Mouse (Mus musculus) heart, embryonic 12.5 days (tissue): Measurements from ENCODE around the gene Klrd1. TPM values are rescaled to one million over a fixed set of nuclear protein-coding genes. Genes with fewer than 3 reads are reported as not detected.
"Not testable (repeated sequence)": the region's sequence is repeated elsewhere in the genome, so short reads cannot be mapped to it uniquely, and the experiment has no call there.

Source experiments
- ATAC-seq: fragments of 200-750 bp; cut with Nextera tagmentation; 2 replicates; pipeline ENCODE4 v1.8.0; 2017; ENCODE audit warnings: moderate TSS enrichment, moderate library complexity; ENCODE audit not compliant: insufficient number of reproducible peaks, low FRiP score
- H3K27ac ChIP-seq: fragments of 300-500 bp; sonication (generic); 2 replicates; pipeline ENCODE4 v1.5.1; 2016; ENCODE audit warnings: mild to moderate bottlenecking, moderate library complexity; ENCODE audit not compliant: poor library complexity, severe bottlenecking
- H3K27me3 ChIP-seq: fragments of 300-500 bp; sonication (generic); replicated peaks from 2 replicates; pipeline ENCODE4 v1.6.1; 2016; ENCODE audit warnings: mild to moderate bottlenecking, moderate library complexity
- H3K36me3 ChIP-seq: fragments of 300-500 bp; sonication (generic); 2 replicates; pipeline ENCODE4 v1.6.1; 2016; ENCODE audit warnings: mild to moderate bottlenecking, moderate library complexity
- H3K4me1 ChIP-seq: fragments of 300-500 bp; sonication (generic); replicated peaks from 2 replicates; pipeline ENCODE4 v1.6.1; 2016; ENCODE audit warnings: mild to moderate bottlenecking
- H3K4me2 ChIP-seq: fragments of 300-500 bp; sonication (generic); 2 replicates; pipeline ENCODE4 v1.6.1; 2016; ENCODE audit warnings: mild to moderate bottlenecking, moderate library complexity
- H3K4me3 ChIP-seq: fragments of 300-500 bp; sonication (generic); 2 replicates; pipeline ENCODE4 v1.5.1; 2016; ENCODE audit warnings: mild to moderate bottlenecking
- H3K9ac ChIP-seq: fragments of 300-500 bp; sonication (generic); 2 replicates; pipeline ENCODE4 v1.6.1; 2016; ENCODE audit warnings: mild to moderate bottlenecking, moderate library complexity
- H3K9me3 ChIP-seq: fragments of 300-500 bp; sonication (generic); replicated peaks from 2 replicates; pipeline ENCODE4 v1.6.1; 2016; ENCODE audit warnings: mild to moderate bottlenecking, moderate library complexity
- WGBS: fragments of 180-500 bp; shearing (Covaris S2); methylation state at CpG from one replicate; pipeline ENCODE4 v1.1.7; 2016; 5-methylcytosine and 5-hydroxymethylcytosine counted together
- polyA plus RNA-seq: library from polyadenylated mRNA; unstranded; fragments of >200 nt; fragmentation: Nextera tagmentation; extraction: Ambion mirVana; gene quantifications from 2 replicates; pipeline ENCODE4 v1.2.1, GENCODE M21; 2016

Klrd1 gene
- polyA plus RNA-seq, 1 experiment from 2014 or later: 0.23 TPM

GRCm38 (mm10) chr6:129577605-129578004, 14.0 kb upstream of the Klrd1 start, which contains the start of gene Klre1:
Gene Klre1, plus strand, starts transcription at chr6:129577905.
- H3K4me1 ChIP-seq: no peaks in the 10 kb centered on the region
- no peak within 1 kb of the TSS for H3K9ac ChIP-seq
- no peaks in the 10 kb centered on the region for H3K36me3 ChIP-seq
- no peak within 1 kb of the TSS for H3K4me2 ChIP-seq
- WGBS: 89% methylated on average over 8 of the region's 8 CpGs
- H3K27ac ChIP-seq: no peak within 1 kb of the TSS
- ATAC-seq: no peak
- no peaks in the 10 kb centered on the region for H3K9me3 ChIP-seq
- H3K27me3 ChIP-seq: no peaks in the 10 kb centered on the region
- no peak within 1 kb of the TSS for H3K4me3 ChIP-seq

GRCm38 (mm10) chr6:129581274-129581673, 10.3 kb upstream of the Klrd1 start:
- Histone ChIP-seq H3K4me2 (no peak overlapping the region), H3K27ac (no peak overlapping the region), H3K4me1 (no peaks in the 10 kb centered on the region), H3K4me3 (no peak overlapping the region), H3K9me3 (no peaks in the 10 kb centered on the region), H3K36me3 (no peaks in the 10 kb centered on the region), H3K9ac (no peak overlapping the region), H3K27me3 (no peaks in the 10 kb centered on the region)
- 59% methylated on average over 4 of the region's 4 CpGs for WGBS
- ATAC-seq: no peak

GRCm38 (mm10) chr6:129581896-129582295, 9.7 kb upstream of the Klrd1 start:
- no peak overlapping the region for H3K4me3 ChIP-seq
- no peak overlapping the region for H3K27ac ChIP-seq
- H3K9me3 ChIP-seq: no peaks in the 10 kb centered on the region
- H3K36me3 ChIP-seq: no peaks in the 10 kb centered on the region
- H3K27me3 ChIP-seq: no peaks in the 10 kb centered on the region
- WGBS: 49% methylated on average over 4 of the region's 4 CpGs
- no peak for ATAC-seq
- H3K9ac ChIP-seq: no peak overlapping the region
- no peaks in the 10 kb centered on the region for H3K4me1 ChIP-seq
- H3K4me2 ChIP-seq: no peak overlapping the region

GRCm38 (mm10) chr6:129583014-129583413, 8.6 kb upstream of the Klrd1 start:
- Histone ChIP-seq H3K36me3 (no peaks in the 10 kb centered on the region), H3K4me3 (no peak overlapping the region), H3K9ac (no peak overlapping the region), H3K4me1 (no peaks in the 10 kb centered on the region), H3K4me2 (no peak overlapping the region), H3K9me3 (no peaks in the 10 kb centered on the region), H3K27ac (no peak overlapping the region), H3K27me3 (no peaks in the 10 kb centered on the region)
- ATAC-seq: no peak
- WGBS: 66% methylated on average over 3 of the region's 3 CpGs

DNA sequence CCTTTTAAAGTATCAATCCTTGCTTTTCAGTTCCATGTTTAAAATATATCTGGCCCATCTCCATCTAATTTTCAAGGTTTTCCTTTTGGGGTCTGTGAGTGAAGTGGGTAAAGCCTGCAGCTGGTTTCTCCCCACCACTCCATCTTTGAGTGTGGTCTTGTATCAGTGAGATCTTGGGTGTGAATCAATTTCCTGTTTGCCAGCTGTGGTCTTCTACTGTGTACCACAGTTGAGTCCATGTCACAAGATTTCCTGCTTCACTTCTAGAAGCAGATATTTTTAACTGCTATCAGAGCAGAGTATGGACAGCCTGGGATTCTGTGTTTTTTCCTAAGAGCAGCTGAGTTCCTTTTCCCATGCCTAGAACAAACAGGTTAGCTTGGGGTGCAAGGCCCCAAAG, 16.8 kb downstream of the Klrd1 start:
- no peaks in the 10 kb centered on the region for H3K4me1 ChIP-seq
- H3K27me3 ChIP-seq: no peaks in the 10 kb centered on the region

GRCm38 (mm10) chr6:129623735-129624134, 32.2 kb downstream of the Klrd1 start, which contains the start of gene Klrk1:
Gene Klrk1, minus strand, starts transcription at chr6:129623864.
- H3K4me3 ChIP-seq: no peak within 1 kb of the TSS
- WGBS: 73% methylated on average over 4 of the region's 4 CpGs
- no peaks in the 10 kb centered on the region for H3K9me3 ChIP-seq
- no peak for ATAC-seq
- no peak within 1 kb of the TSS for H3K27ac ChIP-seq
- no peaks in the 10 kb centered on the region for H3K36me3 ChIP-seq
- H3K4me2 ChIP-seq: no peak within 1 kb of the TSS
- H3K9ac ChIP-seq: no peak within 1 kb of the TSS
- H3K27me3 ChIP-seq: no peaks in the 10 kb centered on the region
- H3K4me1 ChIP-seq: no peaks in the 10 kb centered on the region

More for the DNA sequence above, 16.8 kb downstream of the Klrd1 start:
- no peaks in the 10 kb centered on the region for H3K9me3 ChIP-seq
- H3K27ac ChIP-seq: no peak overlapping the region
- H3K4me2 ChIP-seq: no peak overlapping the region
- H3K36me3 ChIP-seq: no peaks in the 10 kb centered on the region
- H3K9ac ChIP-seq: no peak overlapping the region
- ATAC-seq: no peak
- no peak overlapping the region for H3K4me3 ChIP-seq

GRCm38 (mm10) chr6:129631046-129631445, 39.5 kb downstream of the Klrd1 start:
- 70% methylated on average over 2 of the region's 2 CpGs for WGBS
- not testable (repeated sequence) for H3K9ac ChIP-seq, H3K36me3 ChIP-seq, H3K27me3 ChIP-seq, H3K4me3 ChIP-seq, ATAC-seq, H3K4me2 ChIP-seq, H3K27ac ChIP-seq, H3K9me3 ChIP-seq, H3K4me1 ChIP-seq

DNA sequence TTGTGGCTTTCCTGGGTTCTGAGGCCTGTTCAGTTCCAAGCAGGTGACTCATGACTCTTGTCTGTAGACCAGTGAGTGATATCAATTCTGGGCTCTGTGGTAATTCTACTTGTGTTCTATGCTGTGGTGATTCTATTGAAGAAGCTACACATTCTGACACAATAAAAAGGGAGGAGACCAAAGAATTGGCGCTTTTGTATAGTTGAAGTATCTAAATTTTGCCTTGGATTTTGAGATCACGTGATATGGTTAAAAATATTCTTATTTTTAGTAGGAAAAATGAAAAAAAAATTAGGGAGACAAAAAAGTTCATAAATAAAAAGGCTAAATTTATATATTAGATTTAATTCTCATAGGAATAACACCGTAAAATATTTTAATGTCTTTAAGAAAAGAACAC, 51.7 kb downstream of the Klrd1 start, which contains the start of gene Klrc3:
Gene Klrc3, minus strand, starts transcription at position 101 of the 400 bp plus-strand sequence.
- H3K4me3 ChIP-seq, H3K27ac ChIP-seq, H3K9me3 ChIP-seq, H3K36me3 ChIP-seq, H3K9ac ChIP-seq, H3K4me1 ChIP-seq, ATAC-seq, H3K4me2 ChIP-seq, H3K27me3 ChIP-seq: not testable (repeated sequence)
- 74% methylated on average over 3 of the region's 3 CpGs for WGBS

- H3K27me3 ChIP-seq, H3K4me3 ChIP-seq, H3K9ac ChIP-seq, H3K27ac ChIP-seq, H3K4me1 ChIP-seq, ATAC-seq, H3K36me3 ChIP-seq, H3K9me3 ChIP-seq, H3K4me2 ChIP-seq: not testable (repeated sequence)
- 17% methylated on average over 1 of the region's 3 CpGs for WGBS
Measured at GRCm38 (mm10) chr6:129644054-129644453, 52.5 kb downstream of the Klrd1 start.

Other genes starting within 250 kb of the Klrd1 start
- gene Clec12a, start 249.1 kb upstream of the Klrd1 start, polyA plus RNA-seq: 0.31 and 0.78 TPM in 2 replicates
- gene Clec12b, start 205.9 kb upstream of the Klrd1 start, polyA plus RNA-seq: 0.33 and 0.64 TPM in 2 replicates
- gene Clec1b, start 194.5 kb upstream of the Klrd1 start, polyA plus RNA-seq: 6.6 and 7.4 TPM in 2 replicates
- 0.10 and 0.27 TPM in 2 replicates for gene Clec9a, start 182.9 kb upstream of the Klrd1 start, polyA plus RNA-seq
- 0.91 and 1.2 TPM in 2 replicates for gene Clec1a, start 139.8 kb upstream of the Klrd1 start, polyA plus RNA-seq
- gene Olr1, start 84.6 kb upstream of the Klrd1 start, polyA plus RNA-seq: 0.42 and 0.46 TPM in 2 replicates
- not detected in 2 replicates for gene Tmem52b, start 79.2 kb upstream of the Klrd1 start, polyA plus RNA-seq
- gene Gabarapl1, start 58.6 kb upstream of the Klrd1 start, polyA plus RNA-seq: 44.3 and 44.4 TPM in 2 replicates
- gene Klre1, start 13.9 kb upstream of the Klrd1 start, polyA plus RNA-seq: not detected in 2 replicates
- gene Klrk1, start 32.1 kb downstream of the Klrd1 start, polyA plus RNA-seq: not detected in 2 replicates
- gene Klrc3, start 51.6 kb downstream of the Klrd1 start, polyA plus RNA-seq: not detected in 2 replicates
- not detected in 2 replicates for gene Klrc2, start 68.9 kb downstream of the Klrd1 start, polyA plus RNA-seq
- gene Klrc1, start 87.2 kb downstream of the Klrd1 start, polyA plus RNA-seq: not detected in 2 replicates
- not detected in 2 replicates for gene Klri1, start 125.3 kb downstream of the Klrd1 start, polyA plus RNA-seq
- gene Klri2, start 148.7 kb downstream of the Klrd1 start, polyA plus RNA-seq: not detected in 2 replicates
- gene Gm156, start 192.5 kb downstream of the Klrd1 start, polyA plus RNA-seq: not detected in 2 replicates